Mouse (Mus musculus) cerebellum, postnatal 36 days (tissue): ENCODE results near the gene Gm13305.
"Not testable (repeated sequence)": the region's sequence is repeated elsewhere in the genome, so short reads cannot be mapped to it uniquely, and the experiment has no call there.

ENCODE experiments used
- DNase-seq, 2 experiments: peaks; one replicate each; pipeline ENCODE4 v3.0.0; 2021 to 2022; ENCODE audit warnings: mixed read lengths in 2 of 2

Gene Gm13305

DNA sequence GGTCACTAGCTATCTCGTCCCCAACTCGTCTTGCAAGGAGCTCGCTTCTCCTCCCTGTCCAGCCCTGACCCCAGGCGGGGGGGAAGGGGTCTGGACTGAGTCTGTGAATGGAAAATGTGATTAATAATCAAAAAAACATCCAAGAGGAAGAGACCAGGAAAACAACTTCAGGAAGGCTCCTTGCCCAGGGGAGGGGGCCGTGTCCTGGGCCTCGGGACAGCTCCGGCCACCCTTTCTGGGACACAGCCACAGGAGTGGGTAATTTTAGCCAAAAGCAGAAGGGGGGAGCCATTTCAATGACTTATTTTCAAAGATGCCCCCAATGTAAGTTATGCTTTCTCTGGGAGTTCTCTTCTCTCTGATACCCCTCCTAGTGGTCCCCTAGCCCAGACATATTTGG lies at the start of gene Gm13305:
Gene Gm13305 (minus strand): TSS at position 101 of the 400 bp plus-strand sequence.
- DNase-seq, result not testable (repeated sequence)

DNA sequence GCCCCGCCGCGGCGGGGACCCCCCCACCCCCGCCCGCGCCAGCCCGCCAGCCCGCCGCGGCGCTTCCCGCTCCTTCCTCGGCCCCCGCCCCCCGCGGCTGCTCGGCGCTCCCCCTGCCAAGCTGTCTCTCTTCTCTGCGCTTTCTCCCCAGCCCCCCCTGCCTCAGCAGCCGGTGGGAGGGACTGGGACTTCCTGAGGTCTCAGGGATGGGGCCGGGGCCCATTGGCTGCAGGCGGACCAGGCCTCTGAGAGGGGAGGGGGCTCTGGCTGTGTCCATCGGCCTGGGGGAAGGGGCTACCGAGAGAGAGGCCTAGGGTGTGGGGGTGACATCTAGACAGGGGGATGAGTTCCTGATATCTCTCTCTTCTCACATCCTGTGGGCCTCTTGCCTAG lies 16.6 kb upstream of the Gm13305 start:
- DNase-seq, result not testable (repeated sequence)

DNA sequence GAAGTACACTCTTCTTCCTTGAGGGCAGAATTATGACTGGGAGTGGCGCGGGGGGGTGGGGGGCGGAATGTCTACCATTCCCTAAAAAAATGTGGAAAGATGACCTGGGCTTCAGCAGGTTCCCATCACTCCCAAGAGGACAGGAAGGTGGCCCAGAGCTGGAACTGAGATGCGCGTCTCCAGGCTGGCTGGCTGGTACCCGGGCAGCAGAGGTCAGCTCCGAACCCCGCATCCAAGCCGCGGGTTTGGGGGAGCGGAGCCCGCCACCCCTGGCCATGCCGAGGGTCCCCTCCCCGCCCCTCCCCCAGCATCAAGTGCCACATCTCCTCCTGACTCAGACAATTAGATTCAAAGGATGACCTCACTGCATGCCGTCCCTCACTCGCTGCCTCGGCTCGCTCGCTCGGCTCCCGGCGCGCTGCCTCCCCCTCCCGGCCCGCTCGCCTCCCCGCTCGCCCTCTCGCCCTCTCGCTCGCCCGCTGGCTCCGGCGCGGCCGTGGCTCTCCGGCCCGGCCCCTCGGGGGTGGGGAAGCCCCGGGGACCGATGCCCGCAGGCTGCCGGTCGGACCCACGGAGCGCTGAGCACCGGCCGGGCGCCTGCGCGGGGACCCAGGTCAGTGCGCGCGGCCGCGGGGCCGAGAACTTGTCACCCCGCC lies 16.0 kb upstream of the Gm13305 start:
- DNase-seq, result not testable (repeated sequence)

DNA sequence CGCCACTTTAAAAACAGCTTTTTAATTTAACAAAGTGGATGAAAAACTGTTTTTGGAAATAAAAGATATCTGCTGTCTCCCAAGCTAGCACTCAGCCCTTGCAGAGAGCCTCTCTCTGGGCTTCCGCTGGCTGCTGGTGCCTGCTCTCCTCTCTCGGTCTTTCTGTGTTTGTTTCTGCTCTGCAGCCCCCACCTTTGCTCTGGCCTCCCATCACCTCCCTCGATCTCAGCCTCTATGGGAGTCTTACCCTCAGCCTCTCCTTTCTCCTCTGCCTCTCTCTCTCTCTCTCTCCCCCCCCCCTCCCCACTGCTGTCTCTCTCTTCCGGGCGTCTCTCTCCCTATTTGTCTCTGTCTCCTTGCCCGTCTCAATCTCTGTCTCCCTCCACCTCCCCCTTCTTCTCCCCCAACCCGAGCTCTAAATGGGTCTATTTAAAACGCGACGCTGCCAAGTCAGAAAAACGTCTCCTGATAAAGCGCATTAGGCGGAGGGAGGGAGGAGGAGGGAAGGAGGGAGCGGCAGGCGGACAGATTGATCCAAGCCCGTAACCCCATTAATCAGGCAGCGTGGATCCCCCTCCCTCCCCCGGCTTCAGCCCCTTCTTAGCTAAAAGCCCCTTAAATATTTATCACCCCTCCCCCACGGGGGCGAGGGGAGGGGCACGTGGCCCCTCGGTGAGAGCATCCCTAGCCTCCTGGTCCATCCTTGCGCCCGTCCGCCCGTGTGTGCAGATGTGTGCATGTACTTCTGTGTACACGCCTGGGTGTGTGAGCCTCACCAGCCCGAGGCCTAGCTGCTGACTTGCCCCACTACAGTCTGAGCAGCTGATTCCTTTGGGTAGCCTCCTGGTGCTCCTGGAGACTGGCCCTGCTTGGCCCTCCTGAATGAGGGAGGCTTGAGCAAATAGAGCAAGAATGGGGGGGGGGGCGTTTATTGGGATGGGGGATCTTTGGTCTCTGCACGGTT lies 15.1 kb upstream of the Gm13305 start:
- not testable (repeated sequence) for DNase-seq

DNA sequence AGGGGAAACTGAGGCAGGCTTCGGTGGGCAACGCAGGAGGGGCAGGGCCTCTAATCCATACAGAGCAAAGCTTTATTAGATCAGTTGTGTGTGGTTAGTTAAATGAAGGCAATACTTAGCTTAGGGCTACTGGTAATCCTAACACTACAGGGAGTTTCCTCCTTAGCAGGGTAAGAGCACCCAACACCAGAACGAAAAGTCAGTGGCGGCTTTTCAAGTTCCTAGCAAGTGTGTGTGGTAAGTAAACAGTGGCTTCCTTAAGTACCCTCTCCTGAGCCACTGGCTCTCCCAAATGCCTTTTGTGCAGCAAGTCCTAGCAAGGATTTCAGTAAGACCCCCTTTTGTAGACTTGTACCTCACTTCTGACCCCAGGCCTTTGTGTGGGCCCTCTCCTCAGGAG lies 9.8 kb upstream of the Gm13305 start:
- DNase-seq, result not testable (repeated sequence)

DNA sequence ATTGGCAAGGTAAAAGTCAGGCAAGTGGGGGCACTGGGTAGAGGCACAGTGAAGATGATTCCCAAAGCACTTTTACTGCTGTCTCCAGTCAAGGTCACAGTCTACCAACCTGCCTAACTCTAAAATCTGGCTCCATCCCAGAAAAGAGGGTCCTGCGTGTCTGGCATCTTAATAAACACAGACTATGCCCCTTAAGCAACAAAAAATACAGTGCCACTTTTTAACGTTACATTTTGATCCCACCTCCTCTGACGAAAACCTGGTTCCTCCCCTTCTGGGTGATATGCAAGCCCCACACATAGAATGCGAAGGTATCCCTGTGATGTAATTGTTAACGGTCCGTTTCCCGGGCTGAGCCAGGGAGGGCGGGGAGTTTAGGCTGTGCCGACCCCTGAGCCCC lies 15.3 kb downstream of the Gm13305 start, which contains the start of gene Gm13306:
Gene Gm13306 (plus strand): TSS at position 301 of the 400 bp plus-strand sequence.
- DNase-seq, result not testable (repeated sequence)

DNA sequence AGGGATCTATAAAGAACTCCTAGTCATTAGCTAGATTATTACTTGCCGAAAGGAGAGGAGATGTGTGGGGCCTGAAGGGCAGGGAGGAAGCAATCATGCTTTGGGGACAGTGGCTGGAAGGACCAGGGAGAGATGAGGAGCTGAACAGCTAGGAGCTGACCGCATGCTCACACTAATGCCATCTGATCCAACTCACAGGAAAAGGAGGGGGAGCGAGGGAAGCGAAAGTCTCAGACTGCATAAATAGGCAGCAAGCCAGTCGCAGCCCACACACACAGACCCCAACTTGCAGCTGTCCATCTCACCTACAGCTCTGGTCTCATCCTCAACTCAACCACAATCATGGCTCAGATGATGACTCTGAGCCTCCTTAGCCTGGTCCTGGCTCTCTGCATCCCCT lies 53.9 kb downstream of the Gm13305 start, which contains the start of gene Gm13304:
Gene Gm13304 (plus strand): TSS at position 301 of the 400 bp plus-strand sequence.
- not testable (repeated sequence) for DNase-seq
